Mouse (Mus musculus) small intestine, adult 2 months (tissue): ENCODE data around the gene Paox.

ENCODE experiments used
- CTCF ChIP-seq: fragments of 200-500 bp; IDR thresholded peaks from 2 replicates; pipeline ENCODE4 v1.5.1; 2012; ENCODE audit warnings: low read depth, mild to moderate bottlenecking, control low read depth, inconsistent platforms, low read length, moderate library complexity, mixed read lengths; ENCODE audit not compliant: insufficient replicate concordance, insufficient read length; ENCODE audit errors: extremely low read depth
- POLR2A ChIP-seq: fragments of 200-500 bp; IDR thresholded peaks from 2 replicates; pipeline ENCODE4 v1.6.1; 2012; ENCODE audit warnings: low read depth, mild to moderate bottlenecking, control low read depth, inconsistent platforms, low read length, moderate library complexity

GRCm38 (mm10) chr7:140160363-140160762 is 44.8 kb downstream of the Paox start:
- no peak for TF ChIP-seq CTCF
- TF ChIP-seq POLR2A, result no peak
